Mouse (Mus musculus) embryo, embryonic 11 days (tissue): ENCODE data around the gene Kif12.

Source experiments
- DNase-seq: peaks from one replicate; pipeline ENCODE4 v3.0.0-alpha.2; 2015

Kif12 gene

DNA sequence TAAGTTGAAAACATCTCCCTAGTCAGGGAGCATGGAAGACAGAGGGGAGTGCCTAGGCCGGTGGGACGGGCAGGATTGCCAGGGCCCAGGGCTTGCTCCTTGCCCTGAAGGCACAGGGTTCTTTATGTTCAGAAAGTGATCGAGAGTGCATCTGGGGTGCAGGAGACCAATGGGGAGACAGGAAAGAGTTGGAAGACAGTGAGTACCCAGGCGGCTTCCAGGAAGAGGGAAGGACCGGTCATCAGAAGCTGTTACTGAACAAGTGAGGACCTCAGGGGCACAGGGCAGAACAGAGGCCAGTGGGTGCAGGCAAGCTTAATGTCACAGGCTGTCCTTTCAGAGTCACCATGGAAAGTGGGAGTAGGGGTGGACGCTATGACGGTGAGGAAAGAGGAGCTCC is 13.7 kb downstream of the Kif12 start:
- DNase-seq = no peak

DNA sequence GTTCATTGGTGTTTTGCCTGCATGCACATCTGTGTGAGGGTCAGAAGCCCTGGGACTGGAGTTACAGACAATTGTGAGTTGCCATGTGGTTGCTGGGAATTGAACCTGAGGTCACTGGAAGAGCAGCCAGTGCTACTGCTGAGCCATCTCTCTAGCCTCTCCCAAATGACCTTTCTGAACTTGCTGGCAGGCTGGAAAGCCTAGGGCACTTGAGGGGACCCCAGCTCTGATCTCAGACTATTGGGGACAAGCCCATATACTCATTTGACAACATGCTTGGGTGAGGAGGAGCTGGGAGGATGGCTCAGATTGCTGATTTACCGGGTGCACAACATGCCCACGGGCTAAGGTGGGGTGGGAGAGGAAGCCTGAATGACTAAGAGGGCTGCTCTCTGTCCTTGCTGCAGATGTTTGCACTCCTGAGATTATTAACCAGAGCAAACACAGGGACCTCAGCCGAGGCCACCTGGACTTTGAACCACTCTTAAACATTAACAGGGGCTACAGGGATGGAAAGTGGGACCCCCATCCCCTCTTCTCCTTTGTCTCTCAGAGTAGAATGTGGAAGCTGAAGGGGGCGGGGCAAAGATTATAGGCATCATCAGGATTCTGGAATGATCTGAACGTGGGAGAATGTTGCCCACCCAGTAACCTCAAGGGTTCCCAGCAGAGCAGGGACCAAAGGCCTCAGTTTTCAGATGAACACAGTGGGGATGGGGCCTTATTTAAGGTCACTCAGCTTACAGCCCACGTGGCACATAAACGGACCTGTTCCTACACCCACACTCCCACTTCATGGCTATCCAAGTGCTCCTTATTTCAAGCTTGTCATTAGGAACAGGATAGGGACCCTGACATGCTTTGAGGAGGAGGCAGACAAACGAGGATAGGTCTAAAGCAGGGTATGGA is 15.0 kb downstream of the Kif12 start:
- DNase-seq = no peak

DNA sequence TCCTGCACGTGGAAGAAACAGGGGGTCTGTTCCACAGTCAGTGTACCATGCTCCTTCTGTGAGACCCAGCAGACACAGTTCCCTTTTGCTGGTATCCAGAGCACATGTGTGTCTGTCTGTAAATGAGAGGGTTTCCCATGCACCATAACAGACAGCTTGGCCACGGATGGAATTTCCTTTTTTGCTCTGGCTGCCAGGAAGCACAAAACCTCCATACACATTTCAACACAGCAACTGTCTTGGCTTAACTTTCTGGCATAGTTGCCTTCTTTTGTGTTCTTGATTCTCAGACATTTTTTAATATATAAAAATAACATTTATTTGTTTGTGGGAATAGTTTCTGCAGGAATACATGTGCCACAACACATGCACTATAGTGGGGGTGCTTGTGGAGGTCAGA is 16.3 kb downstream of the Kif12 start:
- no peak for DNase-seq

GRCm38 (mm10) chr4:63154699-63155098 is 17.2 kb downstream of the Kif12 start, which contains the start of gene Ambp:
Gene Ambp, minus strand, starts transcription at chr4:63154799.
- DNase-seq = no peak

- DNase-seq = no peak
Observed at GRCm38 (mm10) chr4:63154028-63154427, 17.9 kb downstream of the Kif12 start.

DNA sequence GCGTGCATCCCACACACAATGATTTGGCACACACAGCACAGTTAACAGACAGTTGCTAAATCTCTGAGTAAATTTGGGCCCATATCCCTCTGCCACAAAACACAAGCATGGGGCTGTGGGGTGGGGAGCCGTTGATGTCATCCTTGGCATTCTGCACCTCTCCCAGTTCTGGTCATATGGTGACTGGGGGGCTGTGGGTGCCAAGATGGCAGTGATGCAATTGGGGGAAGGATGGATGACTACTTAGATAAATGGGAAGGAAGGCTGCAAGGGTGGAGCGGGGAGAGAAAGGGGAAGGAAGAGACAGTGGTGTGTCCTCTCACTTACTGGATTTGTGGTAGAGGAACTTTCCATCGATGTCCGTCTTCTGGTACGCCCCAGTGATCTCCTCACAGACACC is 20.8 kb downstream of the Kif12 start:
- DNase-seq = no peak

DNA sequence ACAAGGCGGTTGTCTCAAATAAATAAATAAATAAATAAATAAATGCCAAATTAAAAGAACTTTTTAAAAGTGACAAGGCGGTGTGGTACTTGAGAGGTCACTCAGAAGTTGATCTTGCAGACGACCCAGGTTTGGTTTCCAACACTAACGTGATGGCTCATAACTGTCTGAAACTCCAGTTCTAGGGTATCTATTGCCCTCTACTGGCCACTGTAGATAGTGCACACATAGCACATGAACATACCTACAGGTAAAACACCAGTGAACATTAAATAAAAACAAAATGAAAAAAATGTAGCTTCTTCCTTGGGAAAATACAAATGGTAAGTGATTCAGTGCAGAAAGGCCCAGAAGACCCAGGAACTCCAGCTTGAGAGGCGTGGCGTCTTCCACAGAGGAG is 24.7 kb downstream of the Kif12 start:
- no peak for DNase-seq

DNA sequence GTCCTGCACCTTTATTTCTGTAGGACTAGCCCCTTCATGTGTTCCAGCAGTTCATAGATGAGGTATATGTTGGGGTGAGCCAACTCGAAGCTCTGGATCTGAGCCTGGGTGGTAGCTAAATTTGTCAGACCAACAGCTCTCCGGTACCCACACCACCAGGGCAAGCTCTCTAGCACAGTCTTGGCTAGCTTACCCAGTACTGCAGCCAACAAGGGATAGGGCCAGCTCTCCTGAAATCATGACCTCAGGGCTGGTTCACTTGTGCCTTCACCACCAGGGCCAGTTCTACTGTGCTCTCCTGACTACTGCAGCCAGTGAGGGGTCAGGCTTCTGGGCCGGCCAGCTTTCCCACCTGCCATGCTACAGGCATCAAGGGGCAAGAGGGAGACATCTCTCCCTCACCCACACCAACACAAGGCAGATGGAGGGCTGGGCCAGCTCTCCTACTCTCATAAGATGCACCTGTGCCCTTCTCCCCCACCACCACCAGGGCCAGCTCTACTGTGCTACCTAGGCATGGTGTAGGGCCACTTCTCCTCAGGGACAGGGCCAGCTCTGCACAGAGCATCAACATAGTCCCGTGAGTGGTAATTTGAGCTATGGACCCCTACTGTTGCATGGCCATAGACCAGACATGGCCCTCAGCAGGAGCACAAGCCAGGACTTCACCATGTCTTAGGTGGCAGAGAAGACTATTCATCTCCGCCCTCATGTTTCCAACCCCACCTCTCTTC is 41.9 kb downstream of the Kif12 start:
- no peak for DNase-seq

- DNase-seq = no peak
Observed at GRCm38 (mm10) chr4:63124861-63125466, 47.0 kb downstream of the Kif12 start.

GRCm38 (mm10) chr4:63118639-63119437 is 53.1 kb downstream of the Kif12 start:
- DNase-seq = peak; percentile 86
